Mouse (Mus musculus) heart, adult 2 months (tissue): ENCODE measurements at regions not wholly inside any gene's neighbourhood (a gene's known extent, or its start where the extent isn't known, plus 50 kb on each side); places are given as distances from the start of the nearest gene placed in this dataset.

Experiments
- DNase-seq, 2 experiments: peaks; one replicate each; pipeline ENCODE4 v3.0.0; 2021
- H3K27ac ChIP-seq: fragments of 200-600 bp; 2 replicates; pipeline ENCODE4 v1.8.1; 2022
- H3K27me3 ChIP-seq: fragments of 200-500 bp; 2 replicates; pipeline ENCODE4 v1.6.1; 2012; ENCODE audit warnings: mild to moderate bottlenecking, low read length, inconsistent platforms, mixed read lengths; ENCODE audit not compliant: control insufficient read depth, insufficient read depth
- H3K36me3 ChIP-seq: fragments of 200-500 bp; 2 replicates; pipeline ENCODE4 v1.6.1; 2012; ENCODE audit warnings: low read length, inconsistent platforms; ENCODE audit not compliant: control insufficient read depth, insufficient read depth
- H3K4me1 ChIP-seq: fragments of 200-500 bp; 2 replicates; pipeline ENCODE4 v1.6.1; 2011; ENCODE audit warnings: low read length; ENCODE audit not compliant: control insufficient read depth, insufficient read depth
- H3K4me3 ChIP-seq: fragments of 200-600 bp; 2 replicates; pipeline ENCODE4 v1.8.1; 2022
- H3K79me2 ChIP-seq: fragments of 200-500 bp; replicated peaks from 2 replicates; pipeline ENCODE4 v1.6.1; 2012; ENCODE audit warnings: mild to moderate bottlenecking, inconsistent platforms, low read length, moderate library complexity, mixed read lengths; ENCODE audit not compliant: control insufficient read depth, insufficient read depth
- H3K9ac ChIP-seq: fragments of 200-500 bp; 2 replicates; pipeline ENCODE4 v1.6.1; 2012; ENCODE audit warnings: low read depth, mild to moderate bottlenecking, control low read depth, inconsistent platforms, low read length, mixed read lengths
- CTCF ChIP-seq: fragments of 200-600 bp; IDR thresholded peaks from 2 replicates; pipeline ENCODE4 v1.8.1; 2022; ENCODE audit warnings: antibody characterized with exemption, mild to moderate bottlenecking, moderate library complexity
- EP300 ChIP-seq: fragments of 200-500 bp; IDR thresholded peaks from 2 replicates; pipeline ENCODE4 v1.6.1; 2011; ENCODE audit warnings: low read depth, low read length, control low read depth; ENCODE audit not compliant: insufficient read depth
- POLR2A ChIP-seq: fragments of 200-500 bp; IDR thresholded peaks from 2 replicates; pipeline ENCODE4 v1.6.1; 2011; ENCODE audit warnings: mild to moderate bottlenecking, low read depth, low read length, control low read depth; ENCODE audit not compliant: insufficient read depth
- WGBS: fragments of 180-500 bp; shearing (Covaris S2); methylation state at CpG from one replicate; pipeline ENCODE4 v1.1.7; 2018; 5-methylcytosine and 5-hydroxymethylcytosine counted together
- intact Hi-C: fragments of 180-260 bp; cut with DNase I; formaldehyde crosslinking; loops from one replicate; pipeline ENCODE4 v1.15.1; 2025

- H3K9ac ChIP-seq: no peak overlapping the region
- H3K36me3 ChIP-seq: no peaks in the 10 kb centered on the region
- H3K27me3 ChIP-seq: no peaks in the 10 kb centered on the region
- intact Hi-C loops: no loop called here
- H3K27ac ChIP-seq: no peak overlapping the region
- 61% methylated on average over 4 of the region's 4 CpGs for WGBS
- TF ChIP-seq POLR2A (no peak), CTCF (no peak), EP300 (no peak)
- DNase-seq: no peak
- H3K4me3 ChIP-seq: no peak overlapping the region
- no peaks in the 10 kb centered on the region for H3K4me1 ChIP-seq
- no peaks in the 10 kb centered on the region for H3K79me2 ChIP-seq
Observed at GRCm38 (mm10) chr6:95017911-95018310, 99.1 kb upstream of the Kbtbd8 start.

GRCm38 (mm10) chr6:95017484-95017883 lies 99.6 kb upstream of the Kbtbd8 start:
- no peak for DNase-seq
- TF ChIP-seq CTCF (no peak), POLR2A (no peak), EP300 (no peak)
- no peaks in the 10 kb centered on the region for H3K4me1 ChIP-seq
- 58% methylated on average over 3 of the region's 3 CpGs for WGBS
- H3K9ac ChIP-seq: no peak overlapping the region
- no peak overlapping the region for H3K27ac ChIP-seq
- H3K36me3 ChIP-seq: no peaks in the 10 kb centered on the region
- H3K79me2 ChIP-seq: no peaks in the 10 kb centered on the region
- no peaks in the 10 kb centered on the region for H3K27me3 ChIP-seq
- intact Hi-C loops: no loop called here
- H3K4me3 ChIP-seq: no peak overlapping the region

GRCm38 (mm10) chr6:95013096-95013495 lies 103.9 kb upstream of the Kbtbd8 start:
- no peaks in the 10 kb centered on the region for H3K4me1 ChIP-seq
- H3K79me2 ChIP-seq: no peaks in the 10 kb centered on the region
- H3K27me3 ChIP-seq: no peaks in the 10 kb centered on the region
- no peak overlapping the region for H3K27ac ChIP-seq
- H3K36me3 ChIP-seq: no peaks in the 10 kb centered on the region
- no peak overlapping the region for H3K9ac ChIP-seq
- no peak overlapping the region for H3K4me3 ChIP-seq
- intact Hi-C loops: no loop called here
- 42% methylated on average over 5 of the region's 5 CpGs for WGBS
- TF ChIP-seq CTCF (no peak), EP300 (no peak)
- no peak for DNase-seq

GRCm38 (mm10) chr6:95006485-95006884 lies 110.6 kb upstream of the Kbtbd8 start:
- no peak for DNase-seq
- intact Hi-C loops: no loop called here
- Histone ChIP-seq H3K36me3 (no peaks in the 10 kb centered on the region), H3K4me1 (no peaks in the 10 kb centered on the region), H3K27ac (no peak overlapping the region), H3K79me2 (no peaks in the 10 kb centered on the region), H3K27me3 (no peaks in the 10 kb centered on the region), H3K4me3 (no peak overlapping the region), H3K9ac (no peak overlapping the region)
- 83% methylated on average over 2 of the region's 2 CpGs for WGBS
- TF ChIP-seq CTCF (no peak), EP300 (no peak), POLR2A (no peak)

- WGBS: 62% methylated on average over 3 of the region's 3 CpGs
- no peaks in the 10 kb centered on the region for H3K79me2 ChIP-seq
- no peak for TF ChIP-seq CTCF
- no peak for TF ChIP-seq EP300
- TF ChIP-seq POLR2A: no peak
Observed at GRCm38 (mm10) chr6:95003716-95004115, 113.3 kb upstream of the Kbtbd8 start.

GRCm38 (mm10) chr6:94999562-94999961 lies 117.5 kb upstream of the Kbtbd8 start:
- intact Hi-C loops: no loop called here
- H3K9ac ChIP-seq: no peak overlapping the region
- 48% methylated on average over 4 of the region's 4 CpGs for WGBS
- H3K4me1 ChIP-seq: peaks cover 1% of the 10 kb centered on the region; the same call in 1 of the 2 replicates
- H3K27me3 ChIP-seq: no peaks in the 10 kb centered on the region
- no peaks in the 10 kb centered on the region for H3K79me2 ChIP-seq
- H3K4me3 ChIP-seq: no peak overlapping the region
- no peak for DNase-seq
- no peak for TF ChIP-seq CTCF
- no peak for TF ChIP-seq EP300
- TF ChIP-seq POLR2A: no peak
- H3K27ac ChIP-seq: no peak overlapping the region
- H3K36me3 ChIP-seq: no peaks in the 10 kb centered on the region

More at GRCm38 (mm10) chr6:95003716-95004115, 113.3 kb upstream of the Kbtbd8 start:
- Histone ChIP-seq H3K27ac (no peak overlapping the region), H3K4me1 (peaks cover 1% of the 10 kb centered on the region; the same call in 1 of the 2 replicates), H3K4me3 (no peak overlapping the region), H3K36me3 (no peaks in the 10 kb centered on the region), H3K27me3 (no peaks in the 10 kb centered on the region), H3K9ac (no peak overlapping the region)
- intact Hi-C loops: no loop called here
- no peak for DNase-seq

GRCm38 (mm10) chr6:94999002-94999401 lies 118.0 kb upstream of the Kbtbd8 start:
- intact Hi-C loops: no loop called here
- Histone ChIP-seq H3K79me2 (no peaks in the 10 kb centered on the region), H3K36me3 (no peaks in the 10 kb centered on the region), H3K27ac (no peak overlapping the region), H3K27me3 (no peaks in the 10 kb centered on the region), H3K9ac (no peak overlapping the region), H3K4me3 (no peak overlapping the region), H3K4me1 (peaks cover 1% of the 10 kb centered on the region; the same call in 1 of the 2 replicates)
- DNase-seq: peak in 1 of 2 experiments; percentile 5
- WGBS: 39% methylated on average over 6 of the region's 6 CpGs
- no peak for TF ChIP-seq POLR2A
- no peak for TF ChIP-seq CTCF
- no peak for TF ChIP-seq EP300
